Mouse (Mus musculus) layer of hippocampus, adult 11-12 months (tissue): ENCODE results near the gene Tut7.
A peak's percentile ranks its signal among the peaks of the same experiment; 100 is the strongest.
"Not testable (repeated sequence)": the region's sequence is repeated elsewhere in the genome, so short reads cannot be mapped to it uniquely, and the experiment has no call there.

Experiments
- DNase-seq: peaks from one replicate; pipeline ENCODE4 v3.0.0; 2022; ENCODE audit warnings: low spot score

Gene Tut7

GRCm38 (mm10) chr13:59832871-59833270 is 9.9 kb upstream of the Tut7 start:
- DNase-seq = no peak

DNA sequence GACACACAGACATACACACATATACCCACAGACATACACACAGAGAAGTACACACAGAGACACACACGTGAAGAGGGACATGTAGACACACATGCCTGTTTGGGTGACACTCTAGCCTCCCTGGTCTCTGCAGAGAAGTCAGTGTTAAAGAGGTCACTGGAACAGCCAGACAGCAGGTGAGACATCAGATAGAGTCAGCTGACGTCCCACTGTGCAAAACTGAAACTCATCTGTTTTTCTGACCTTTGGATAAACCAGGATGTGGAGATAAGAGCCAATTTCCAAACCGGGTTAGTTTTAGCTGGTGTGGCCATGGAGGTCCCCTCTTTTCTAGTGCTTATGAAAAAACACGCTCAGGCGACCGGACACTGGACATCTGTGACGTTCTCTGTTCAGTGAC is 9.5 kb upstream of the Tut7 start:
- no peak for DNase-seq

DNA sequence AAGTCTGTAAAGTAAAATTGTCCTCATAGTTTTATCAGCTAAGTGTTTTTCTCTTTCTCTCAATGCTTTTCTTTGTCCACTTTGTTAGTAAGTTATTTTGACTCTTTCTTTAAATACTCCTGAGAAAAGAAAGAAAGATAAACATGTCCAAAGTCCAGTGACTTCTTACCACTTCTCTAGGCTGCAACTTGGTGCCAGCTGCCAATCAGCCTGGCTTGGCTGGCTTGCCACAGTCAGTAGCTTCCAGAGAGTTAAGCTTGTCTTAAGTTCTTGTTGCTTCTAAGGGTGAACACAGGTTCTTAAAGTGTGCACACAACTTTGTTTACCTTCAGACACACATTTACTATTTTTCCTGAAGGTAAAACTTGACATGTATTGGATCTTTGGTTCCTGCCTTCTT is 3.0 kb upstream of the Tut7 start:
- no peak for DNase-seq

DNA sequence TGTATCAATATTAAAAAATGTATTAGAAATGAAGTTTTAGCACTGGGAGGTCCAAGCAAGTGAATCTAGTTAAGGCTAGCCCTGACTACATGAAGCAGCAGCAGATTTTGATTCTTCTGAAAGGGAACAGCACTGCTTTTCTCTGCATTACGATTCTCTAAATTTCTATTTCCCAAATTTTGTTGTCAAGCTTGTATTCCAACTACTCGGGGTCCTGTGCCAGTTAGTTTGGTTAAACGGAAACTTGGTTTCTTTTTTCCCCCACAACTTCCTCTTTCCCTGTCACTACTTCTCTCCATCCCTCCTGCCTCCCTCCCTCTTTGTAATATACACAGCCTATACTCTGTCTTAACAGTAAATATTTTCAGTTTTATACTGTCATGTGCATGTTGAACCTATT is 2.1 kb downstream of the Tut7 start:
- DNase-seq = no peak

- DNase-seq = no peak
Measured at GRCm38 (mm10) chr13:59820114-59820513, 2.8 kb downstream of the Tut7 start.

DNA sequence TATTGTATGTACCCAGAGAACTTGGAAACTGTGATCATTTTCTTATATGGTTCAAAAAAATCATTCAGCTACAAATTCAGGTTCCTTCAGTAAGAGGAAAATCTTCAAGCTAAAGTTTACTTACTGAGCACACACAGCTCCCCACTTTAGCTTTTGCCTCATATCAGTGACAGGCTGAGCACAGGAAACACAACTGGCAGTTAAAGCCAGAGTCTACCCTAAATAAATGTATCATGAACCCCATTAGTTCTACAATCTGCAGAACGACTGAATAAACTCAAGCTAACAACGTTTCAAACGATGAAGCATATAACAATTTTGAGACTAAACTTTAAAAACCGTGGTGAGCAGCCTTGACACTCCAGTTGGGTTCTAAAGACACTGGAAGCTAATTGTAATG is 5.6 kb downstream of the Tut7 start:
- no peak for DNase-seq

DNA sequence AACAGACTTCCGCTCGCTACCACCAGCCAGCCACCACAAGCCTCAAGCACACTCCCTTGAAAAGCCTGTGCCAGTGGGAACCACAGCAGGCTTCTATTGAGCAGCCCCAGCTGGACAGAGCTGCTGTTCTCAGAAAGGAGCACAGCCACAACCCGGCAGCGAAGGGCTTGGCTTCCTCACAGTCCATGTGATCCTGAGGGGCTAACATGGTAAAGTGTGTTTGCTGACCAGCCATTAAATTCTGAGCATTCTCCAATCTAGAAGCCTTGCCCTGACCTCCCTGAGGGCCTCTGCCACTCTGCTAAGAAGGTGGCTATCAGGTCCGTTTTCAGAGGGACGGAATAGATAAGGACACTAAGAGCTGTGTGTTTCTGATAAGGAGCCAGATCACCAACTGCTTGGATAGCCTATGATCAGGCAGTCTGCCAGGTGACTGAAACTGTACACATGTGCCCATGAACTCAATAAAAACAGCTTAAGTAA is 8.8 kb downstream of the Tut7 start:
- DNase-seq = no peak

- DNase-seq = no peak
Measured at GRCm38 (mm10) chr13:59811581-59811980, 11.4 kb downstream of the Tut7 start.

GRCm38 (mm10) chr13:59801000-59801399 is 21.9 kb downstream of the Tut7 start:
- DNase-seq = no peak

DNA sequence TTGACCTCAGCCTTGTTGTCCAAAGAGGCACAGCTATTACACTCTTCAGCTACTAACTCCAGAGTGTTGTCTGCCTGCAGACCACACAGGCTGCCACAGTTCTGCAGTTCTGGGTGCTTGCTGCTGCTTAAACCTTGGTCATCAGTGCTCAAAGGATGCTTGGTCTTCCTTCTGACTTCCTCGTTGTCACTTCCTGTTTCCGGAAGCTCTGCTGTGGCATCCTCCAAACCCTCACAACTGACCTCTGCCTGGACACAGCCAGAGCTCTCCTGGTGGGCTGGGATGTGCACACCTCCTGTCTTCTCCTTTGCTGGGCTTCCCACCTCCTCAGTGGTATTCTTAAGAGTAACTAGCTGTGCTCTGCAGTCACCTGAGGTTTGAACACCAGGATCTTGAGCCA is 22.9 kb downstream of the Tut7 start:
- DNase-seq = no peak

- no peak for DNase-seq
Measured at GRCm38 (mm10) chr13:59798306-59798705, 24.6 kb downstream of the Tut7 start.

DNA sequence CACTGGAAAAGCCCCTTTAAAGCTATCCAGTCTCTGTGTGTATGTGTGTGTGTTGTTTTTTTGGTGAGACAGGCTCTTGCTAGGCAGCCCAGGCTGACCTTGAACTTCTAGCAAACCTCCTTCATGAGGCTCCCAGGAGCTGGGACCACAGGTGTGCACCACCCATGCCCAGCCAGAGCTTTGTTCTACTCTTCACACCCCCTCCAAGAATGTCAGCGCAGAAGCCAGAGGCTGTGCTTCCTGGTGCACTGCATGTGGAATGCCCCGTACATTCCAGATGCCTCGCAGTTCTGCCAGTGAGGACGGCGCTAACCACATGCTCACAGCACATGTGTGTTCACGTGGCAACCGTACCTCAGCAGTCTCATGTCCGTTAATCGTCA is 26.5 kb downstream of the Tut7 start:
- DNase-seq = no peak

GRCm38 (mm10) chr13:59795807-59796465 is 27.0 kb downstream of the Tut7 start:
- no peak for DNase-seq

- no peak for DNase-seq
Measured at GRCm38 (mm10) chr13:59794786-59795185, 28.2 kb downstream of the Tut7 start.

DNA sequence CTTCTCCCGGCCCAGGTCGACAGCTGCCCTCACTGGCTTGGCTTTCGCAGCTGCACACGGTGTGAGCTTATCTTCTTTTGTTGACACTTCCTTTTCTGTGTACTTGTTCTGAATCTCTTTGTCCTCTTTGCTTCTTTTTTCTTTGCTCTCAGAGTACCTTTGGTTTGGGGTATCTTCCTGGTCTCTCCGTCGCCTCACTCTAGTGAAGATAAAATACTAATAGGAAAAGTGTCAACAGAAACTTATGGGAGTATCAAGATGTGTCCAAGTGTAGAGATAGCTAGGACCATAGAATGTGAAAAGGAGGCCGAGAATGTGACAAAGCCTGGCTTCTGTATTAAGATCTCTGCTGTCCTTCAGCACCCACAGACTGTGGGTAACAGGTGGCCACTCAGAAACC is 40.8 kb downstream of the Tut7 start, which contains the start of gene Gm49354:
TSS of gene Gm49354 (minus strand) at position 101 of the 400 bp plus-strand sequence.
- no peak for DNase-seq

GRCm38 (mm10) chr13:59779744-59780264 is 43.1 kb downstream of the Tut7 start:
- DNase-seq = not testable (repeated sequence)

DNA sequence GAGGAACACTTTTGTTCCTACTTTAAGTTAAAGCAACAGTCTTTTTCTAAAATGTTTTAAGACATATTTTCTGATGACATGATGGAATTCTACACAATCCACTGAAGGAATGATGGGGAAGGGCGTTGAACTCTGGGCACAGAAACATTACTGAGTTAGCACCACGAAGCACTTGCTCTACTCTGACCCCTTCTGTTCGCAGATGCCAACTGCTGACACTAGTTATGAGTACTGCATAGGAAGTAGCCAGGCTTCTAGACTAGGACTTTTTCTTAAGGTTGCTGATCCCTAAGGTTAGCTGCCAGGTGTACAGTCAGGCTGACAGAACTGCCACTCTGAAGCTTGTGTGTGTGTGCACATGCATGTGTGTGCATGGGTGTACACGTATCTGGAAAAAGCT is 43.7 kb downstream of the Tut7 start:
- no peak for DNase-seq

- no peak for DNase-seq
Measured at GRCm38 (mm10) chr13:59775168-59775567, 47.8 kb downstream of the Tut7 start.

DNA sequence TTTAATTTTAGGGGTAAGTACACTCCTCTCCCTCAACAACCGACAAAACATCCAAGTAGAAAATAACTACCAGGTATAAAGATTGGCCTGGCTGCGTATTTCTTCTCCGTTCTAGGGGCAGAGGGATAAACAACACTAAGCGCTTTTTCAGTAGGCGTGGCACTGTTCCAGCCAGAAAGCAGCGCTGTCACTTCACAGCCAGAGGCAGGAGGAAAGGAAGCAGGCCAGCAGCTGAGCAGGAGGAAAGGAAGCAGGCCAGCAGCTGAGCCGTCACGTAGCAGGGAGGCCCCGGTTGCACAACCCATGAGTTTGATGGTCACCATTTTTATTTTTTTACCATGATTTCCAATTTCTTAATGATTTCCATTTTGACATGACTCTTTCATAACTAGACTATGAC is 51.7 kb downstream of the Tut7 start:
- DNase-seq = peak; percentile 70

- no peak for DNase-seq
Measured at GRCm38 (mm10) chr13:59770847-59771246, 52.1 kb downstream of the Tut7 start.

DNA sequence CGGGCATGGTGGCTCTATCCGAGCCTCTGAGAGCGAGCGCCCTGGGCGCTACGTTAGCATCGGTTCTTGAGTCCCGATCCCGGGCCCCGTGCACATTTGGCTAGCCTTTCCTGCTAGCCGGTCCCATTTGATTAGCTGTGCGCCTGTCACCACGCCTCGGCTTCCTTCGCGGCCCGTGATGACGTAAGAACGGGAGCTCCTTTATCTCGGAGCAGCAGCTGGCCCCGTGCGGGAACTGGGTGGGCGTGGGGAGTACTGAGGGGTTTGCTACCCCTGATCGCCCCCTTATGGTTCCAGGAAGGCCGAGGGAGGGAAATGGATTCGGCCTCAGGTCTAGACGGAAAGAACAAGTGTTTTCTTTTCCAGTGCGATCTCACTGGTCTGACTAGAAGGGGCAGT is 52.8 kb downstream of the Tut7 start:
- DNase-seq = peak; percentile 87

DNA sequence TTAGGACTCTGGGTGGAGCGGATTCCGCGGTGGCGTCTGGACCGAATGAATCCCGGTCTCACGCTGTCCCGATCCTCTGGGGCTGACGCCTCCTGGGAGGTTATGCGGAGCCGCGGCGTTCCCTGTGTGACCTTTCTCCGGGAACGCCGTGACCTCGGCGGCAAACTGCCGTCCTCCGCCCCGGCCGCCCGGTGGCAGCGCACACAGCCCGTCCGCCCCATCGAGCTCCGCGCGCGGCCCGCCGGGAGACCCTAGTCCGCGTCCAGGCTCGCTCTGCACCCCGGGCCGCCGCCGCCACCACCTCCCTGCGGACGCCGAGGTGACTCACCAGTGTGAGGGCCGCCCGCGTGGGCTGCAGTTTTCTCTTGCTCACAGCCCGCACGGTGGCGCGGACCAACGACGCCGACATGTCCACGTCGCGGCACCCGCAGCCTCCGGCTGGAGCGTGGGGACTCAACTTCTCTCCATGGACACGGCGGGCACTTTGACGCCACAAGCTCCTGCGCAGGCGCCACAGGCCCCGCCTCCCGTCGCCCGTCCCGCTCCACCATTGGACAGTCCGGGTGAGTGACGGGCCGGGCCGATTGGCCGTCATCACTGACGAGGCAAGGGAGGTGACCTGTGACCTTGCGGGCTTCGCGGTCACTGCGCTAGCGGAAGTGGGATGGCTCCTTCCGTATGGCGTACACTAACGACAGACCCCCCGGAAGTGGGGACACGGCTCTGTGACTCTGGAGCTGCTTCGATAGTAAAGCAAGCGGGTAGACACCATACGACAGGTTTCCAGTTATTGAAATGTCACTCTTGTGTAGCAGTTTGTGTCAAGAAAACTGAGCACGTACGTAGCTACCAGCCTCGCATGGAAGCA is 53.4 kb downstream of the Tut7 start, which contains the start of gene Isca1:
TSS of gene Isca1 (minus strand) at position 515 of the 868 bp plus-strand sequence.
- DNase-seq = peak; percentile 99

DNA sequence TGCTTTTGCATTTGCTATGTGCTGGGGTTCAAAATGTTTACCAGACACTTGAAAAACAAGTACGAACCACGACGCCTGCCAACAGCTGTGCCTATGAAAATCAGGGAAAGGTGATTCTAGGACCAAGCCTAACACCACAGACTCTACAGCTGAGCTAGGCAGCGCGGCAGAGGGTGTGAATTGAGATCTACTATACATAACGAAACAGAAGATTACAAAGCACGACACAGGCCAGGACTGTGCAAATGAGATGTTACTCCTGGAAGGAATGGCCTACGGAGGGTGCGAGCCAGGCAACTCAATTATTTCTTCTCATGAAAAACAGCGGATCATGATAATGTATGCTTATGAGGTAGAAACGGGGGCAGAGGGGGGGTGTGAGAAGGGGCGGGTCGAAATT is 54.4 kb downstream of the Tut7 start:
- no peak for DNase-seq
